Mouse (Mus musculus) intestine, postnatal 0 days (tissue): ENCODE data around the gene Gm21972. TPM values are rescaled to one million over a fixed set of nuclear protein-coding genes. Genes with fewer than 3 reads are reported as not detected.
A peak's percentile ranks its signal among the peaks of the same experiment; 100 is the strongest.

Experiments used
- ATAC-seq: fragments of 200-750 bp; cut with Nextera tagmentation; 2 replicates; pipeline ENCODE4 v1.8.0; 2017; ENCODE audit warnings: mild to moderate bottlenecking, moderate TSS enrichment, moderate library complexity
- H3K27ac ChIP-seq: fragments of 300-500 bp; sonication (generic); 2 replicates; pipeline ENCODE4 v1.5.1; 2014; ENCODE audit warnings: mild to moderate bottlenecking, low read depth, low read length, moderate library complexity
- H3K27me3 ChIP-seq: fragments of 300-500 bp; sonication (generic); replicated peaks from 2 replicates; pipeline ENCODE4 v1.6.1; 2014; ENCODE audit warnings: low read length, mixed read lengths; ENCODE audit not compliant: control insufficient read depth, insufficient read depth
- H3K36me3 ChIP-seq: fragments of 300-500 bp; sonication (generic); 2 replicates; pipeline ENCODE4 v1.6.1; 2014; ENCODE audit warnings: mild to moderate bottlenecking, moderate library complexity; ENCODE audit not compliant: control insufficient read depth, insufficient read depth
- H3K4me1 ChIP-seq: fragments of 300-500 bp; sonication (generic); replicated peaks from 2 replicates; pipeline ENCODE4 v1.6.1; 2014; ENCODE audit warnings: antibody characterized with exemption, low read length, mixed read lengths; ENCODE audit not compliant: control insufficient read depth, insufficient read depth
- H3K4me2 ChIP-seq: fragments of 300-500 bp; sonication (generic); replicated peaks from 2 replicates; pipeline ENCODE4 v1.6.1; 2014; ENCODE audit warnings: low read depth, mild to moderate bottlenecking, moderate library complexity
- H3K4me3 ChIP-seq: fragments of 300-500 bp; sonication (generic); 2 replicates; pipeline ENCODE4 v1.5.1; 2014; ENCODE audit warnings: low read depth, low read length
- H3K9ac ChIP-seq: fragments of 300-500 bp; sonication (generic); 2 replicates; pipeline ENCODE4 v1.6.1; 2014; ENCODE audit warnings: mild to moderate bottlenecking, low read depth, low read length
- H3K9me3 ChIP-seq: fragments of 300-500 bp; sonication (generic); 2 replicates; pipeline ENCODE4 v1.6.1; 2016; ENCODE audit warnings: mixed run types; ENCODE audit not compliant: control insufficient read depth
- CTCF ChIP-seq: sonication (generic); IDR thresholded peaks from 2 replicates; pipeline ENCODE4 v1.5.1; 2016; ENCODE audit warnings: low read depth, mild to moderate bottlenecking, control low read depth, antibody characterized with exemption, moderate library complexity
- WGBS: fragments of 180-500 bp; shearing (Covaris S2); extraction: QIAGEN DNeasy Blood & Tissue Kit; methylation state at CpG from one replicate; pipeline ENCODE4 v1.1.7; 2014; 5-methylcytosine and 5-hydroxymethylcytosine counted together
- polyA plus RNA-seq: library from polyadenylated mRNA; unstranded; fragments of >200 nt; fragmentation: Nextera tagmentation; extraction: Ambion mirVana; gene quantifications from 2 replicates; pipeline ENCODE4 v1.2.1, GENCODE M21; 2015

Gm21972 gene
- polyA plus RNA-seq, 1 experiment from 2014 or later = 0.35 TPM

DNA sequence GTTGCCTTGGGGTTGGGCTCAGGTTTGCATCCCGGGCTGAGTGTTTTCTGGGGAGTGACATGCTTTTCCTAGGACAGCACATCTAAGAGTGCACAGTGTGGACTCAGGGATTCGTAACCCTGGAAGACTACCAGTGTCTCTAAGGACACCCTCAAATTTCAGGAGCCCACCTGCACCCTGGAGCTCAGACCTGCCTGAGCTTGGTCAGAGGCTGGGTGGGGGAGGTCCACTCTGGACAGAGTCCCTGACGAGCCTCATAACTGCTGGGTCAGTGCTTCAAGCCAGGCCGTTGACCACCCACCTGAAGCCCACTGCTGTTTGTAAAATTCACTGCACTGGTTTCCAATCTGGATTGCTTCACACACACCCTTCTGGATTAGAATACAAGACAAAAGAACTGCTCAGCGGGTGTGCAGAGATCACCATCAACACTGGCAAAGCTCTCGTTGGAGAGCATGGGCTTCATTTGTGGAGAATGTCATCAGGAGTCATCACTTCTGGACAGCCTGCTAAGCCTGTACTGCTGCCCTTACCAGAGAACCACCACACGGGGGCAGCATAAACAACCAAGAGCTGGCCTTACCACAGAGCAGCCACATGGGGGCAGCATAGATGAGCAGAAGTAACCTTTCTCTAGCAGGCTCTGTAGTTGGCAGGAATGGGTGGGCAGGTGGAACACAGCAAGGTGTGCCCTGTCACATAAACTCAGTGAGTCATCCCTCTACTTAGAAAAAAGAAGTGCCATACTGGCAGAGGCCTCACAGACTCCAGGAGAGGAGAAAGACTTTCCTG is 45.2 kb downstream of the Gm21972 start:
- 45% methylated on average over 7 of the region's 7 CpGs for WGBS
- Histone ChIP-seq H3K9me3 (no peaks in the 10 kb centered on the region), H3K27me3 (no peaks in the 10 kb centered on the region), H3K4me3 (no peak overlapping the region), H3K9ac (no peak overlapping the region), H3K4me1 (no peaks in the 10 kb centered on the region; the same call in 1 of the 2 replicates), H3K27ac (no peak overlapping the region), H3K4me2 (no peak overlapping the region), H3K36me3 (0 out of 2 replicates have a peak, but pooled peaks cover under 1% of the 10 kb centered on the region)
- peak; percentile 100 for TF ChIP-seq CTCF
- peak; percentile 71 for ATAC-seq

DNA sequence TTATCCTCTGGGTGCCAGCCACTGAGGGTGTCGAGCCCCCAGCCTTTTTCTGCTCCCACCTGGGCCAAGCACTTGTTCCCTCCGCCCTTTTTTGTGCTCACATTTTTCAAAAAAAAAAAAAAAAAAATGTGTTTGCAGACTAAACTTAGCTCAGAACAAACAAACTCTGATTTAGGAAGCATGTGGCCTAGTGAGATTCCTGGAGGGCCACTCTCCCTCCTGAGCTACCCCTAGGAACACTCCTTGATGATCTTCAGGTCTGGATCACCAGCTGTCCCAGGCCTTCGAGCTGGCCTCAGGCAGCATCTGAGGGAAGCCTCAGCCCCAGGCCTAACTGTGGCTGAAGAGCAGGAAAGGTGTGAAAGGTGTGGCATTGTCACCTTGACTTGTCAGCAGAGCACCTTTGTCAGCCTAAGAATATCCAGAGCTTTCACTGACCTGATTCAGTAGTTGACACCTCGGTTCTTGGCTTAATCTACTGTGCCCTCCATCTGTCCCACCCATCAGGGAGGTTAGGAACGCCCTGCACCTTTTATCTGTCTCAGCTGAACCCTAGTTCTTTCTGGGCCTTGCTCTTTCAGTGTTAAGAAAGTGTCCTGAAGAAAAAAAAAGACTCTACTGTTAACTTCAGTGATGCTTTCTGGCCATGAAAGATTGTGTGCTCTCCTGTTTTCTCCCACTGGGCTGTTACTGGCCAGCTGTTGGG is 48.7 kb downstream of the Gm21972 start:
- TF ChIP-seq CTCF = no peak
- no peak for ATAC-seq
- Histone ChIP-seq H3K4me1 (no peaks in the 10 kb centered on the region; the same call in 1 of the 2 replicates), H3K9ac (no peak overlapping the region), H3K36me3 (no peaks in the 10 kb centered on the region), H3K4me2 (no peak overlapping the region), H3K27me3 (no peaks in the 10 kb centered on the region), H3K27ac (no peak overlapping the region), H3K9me3 (no peaks in the 10 kb centered on the region), H3K4me3 (no peak overlapping the region)
- WGBS = 48% methylated on average over 5 of the region's 5 CpGs

DNA sequence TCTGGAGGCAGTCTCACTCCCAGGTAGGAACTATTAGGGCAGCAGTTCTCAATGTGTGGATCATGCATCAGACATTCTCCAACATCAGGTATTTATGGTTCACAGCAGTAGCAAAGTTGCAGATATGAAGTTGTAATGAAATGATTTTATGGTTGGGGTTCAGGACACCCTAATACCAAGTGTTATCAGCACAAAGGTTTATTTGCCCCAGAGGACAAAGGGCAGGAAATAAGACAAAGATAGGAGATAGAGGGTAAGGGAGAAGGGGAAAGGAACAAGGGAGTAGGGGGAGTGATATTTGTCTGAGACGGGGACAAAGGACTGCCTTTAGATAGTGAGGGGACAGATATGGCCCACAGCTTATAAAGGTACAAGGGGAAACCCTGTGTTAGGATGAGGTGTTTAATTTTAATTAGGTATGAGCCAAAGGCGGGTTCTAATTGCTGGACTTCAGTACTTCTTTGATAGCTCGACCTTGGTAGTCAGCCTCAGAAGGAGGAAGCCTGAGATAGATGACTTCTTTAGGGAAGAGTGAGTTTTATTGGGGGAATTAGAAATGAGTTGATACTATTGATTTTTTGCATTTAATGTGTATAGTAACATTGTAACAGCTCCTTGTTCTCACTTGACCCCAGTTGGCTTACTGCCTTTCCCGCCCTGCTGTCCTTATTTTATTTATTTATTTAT is 50.3 kb downstream of the Gm21972 start:
- no peak overlapping the region for H3K4me3 ChIP-seq
- no peak overlapping the region for H3K9ac ChIP-seq
- no peaks in the 10 kb centered on the region for H3K9me3 ChIP-seq
- H3K4me1 ChIP-seq = no peaks in the 10 kb centered on the region; the same call in 1 of the 2 replicates
- no peak overlapping the region for H3K27ac ChIP-seq
- peak; percentile 62 for ATAC-seq
- TF ChIP-seq CTCF = no peak
- no peaks in the 10 kb centered on the region for H3K36me3 ChIP-seq
- no peak overlapping the region for H3K4me2 ChIP-seq
- WGBS = 30% methylated on average over 4 of the region's 4 CpGs
- H3K27me3 ChIP-seq = no peaks in the 10 kb centered on the region

- H3K4me2 ChIP-seq = no peak overlapping the region
- 86% methylated on average over 7 of the region's 7 CpGs for WGBS
- ATAC-seq = no peak
Measured at GRCm38 (mm10) chr1:86186762-86187161, 53.3 kb downstream of the Gm21972 start.

GRCm38 (mm10) chr1:86187856-86188255 is 54.4 kb downstream of the Gm21972 start:
- H3K9me3 ChIP-seq = no peaks in the 10 kb centered on the region
- H3K27ac ChIP-seq = no peak overlapping the region
- no peak for ATAC-seq
- no peaks in the 10 kb centered on the region; the same call in 1 of the 2 replicates for H3K4me1 ChIP-seq
- no peak overlapping the region for H3K4me2 ChIP-seq
- no peaks in the 10 kb centered on the region for H3K27me3 ChIP-seq
- 58% methylated on average over 2 of the region's 2 CpGs for WGBS
- peaks cover 5% of the 10 kb centered on the region for H3K36me3 ChIP-seq
- TF ChIP-seq CTCF = no peak
- no peak overlapping the region for H3K9ac ChIP-seq
- no peak overlapping the region for H3K4me3 ChIP-seq

More at GRCm38 (mm10) chr1:86186762-86187161, 53.3 kb downstream of the Gm21972 start:
- H3K4me3 ChIP-seq = no peak overlapping the region
- no peak overlapping the region for H3K27ac ChIP-seq
- no peaks in the 10 kb centered on the region for H3K9me3 ChIP-seq
- TF ChIP-seq CTCF = no peak
- H3K4me1 ChIP-seq = no peaks in the 10 kb centered on the region; the same call in 1 of the 2 replicates
- H3K9ac ChIP-seq = no peak overlapping the region
- no peaks in the 10 kb centered on the region for H3K27me3 ChIP-seq
- peaks cover 4% of the 10 kb centered on the region for H3K36me3 ChIP-seq

- Histone ChIP-seq H3K36me3 (peaks cover 5% of the 10 kb centered on the region), H3K9ac (no peak overlapping the region), H3K9me3 (no peaks in the 10 kb centered on the region), H3K27ac (no peak overlapping the region), H3K4me1 (no peaks in the 10 kb centered on the region; the same call in 1 of the 2 replicates), H3K4me3 (no peak overlapping the region), H3K27me3 (no peaks in the 10 kb centered on the region), H3K4me2 (no peak overlapping the region)
- WGBS = 68% methylated on average over 2 of the region's 2 CpGs
- no peak for TF ChIP-seq CTCF
- ATAC-seq = no peak
Measured at GRCm38 (mm10) chr1:86188271-86188670, 54.8 kb downstream of the Gm21972 start.
